Mouse (Mus musculus): Measurements from ENCODE around the gene Ywhab.
A peak's percentile ranks its signal among the peaks of the same experiment; 100 is the strongest.

Gene Ywhab

GRCm38 (mm10) chr2:163994654-163994976 is at the start of gene Ywhab:
Gene Ywhab (plus strand): TSS chr2:163994960.
- no peak for DNase-seq

- peak in 1 of 2 experiments; percentile 38 for DNase-seq
These were observed 48.5 kb upstream of the Ywhab start for GRCm38 (mm10) chr2:163946221-163946620.

GRCm38 (mm10) chr2:163947976-163948375 is 46.8 kb upstream of the Ywhab start:
- DNase-seq, result peak; percentile 80 to 84

GRCm38 (mm10) chr2:163951770-163952169 is 43.0 kb upstream of the Ywhab start:
- DNase-seq, result peak; percentile 82 to 88

- DNase-seq, result no peak
These were observed 41.0 kb upstream of the Ywhab start for GRCm38 (mm10) chr2:163953622-163954310.

GRCm38 (mm10) chr2:163964606-163965560 is 29.9 kb upstream of the Ywhab start:
- peak; percentile 90 to 94 for DNase-seq

GRCm38 (mm10) chr2:163965706-163966105 is 29.1 kb upstream of the Ywhab start:
- DNase-seq, result peak; percentile 50 to 65

GRCm38 (mm10) chr2:163968581-163968980 is 26.2 kb upstream of the Ywhab start:
- DNase-seq, result peak; percentile 81 to 88

GRCm38 (mm10) chr2:163970326-163970725 is 24.4 kb upstream of the Ywhab start:
- DNase-seq, result peak in 1 of 2 experiments; percentile 47

GRCm38 (mm10) chr2:163974056-163974455 is 20.7 kb upstream of the Ywhab start:
- no peak for DNase-seq

- no peak for DNase-seq
These were observed 18.3 kb upstream of the Ywhab start for GRCm38 (mm10) chr2:163976448-163976847.

- no peak for DNase-seq
These were observed 7.5 kb upstream of the Ywhab start for GRCm38 (mm10) chr2:163987233-163987632.

GRCm38 (mm10) chr2:163992871-163993270 is 1.9 kb upstream of the Ywhab start:
- no peak for DNase-seq

- peak; percentile 92 to 95 for DNase-seq
These were observed 460 bp downstream of the Ywhab start for GRCm38 (mm10) chr2:163994977-163995862.

- DNase-seq, result no peak
These were observed 1.5 kb downstream of the Ywhab start for GRCm38 (mm10) chr2:163996275-163996674.

- DNase-seq, result no peak
These were observed 2.1 kb downstream of the Ywhab start for GRCm38 (mm10) chr2:163996899-163997298.

GRCm38 (mm10) chr2:163998981-163999380 is 4.2 kb downstream of the Ywhab start:
- DNase-seq, result no peak

- no peak for DNase-seq
These were observed 7.9 kb downstream of the Ywhab start for GRCm38 (mm10) chr2:164002637-164003036.

GRCm38 (mm10) chr2:164004503-164004902 is 9.7 kb downstream of the Ywhab start:
- DNase-seq, result no peak

- no peak for DNase-seq
These were observed 12.2 kb downstream of the Ywhab start for GRCm38 (mm10) chr2:164006932-164007331.

GRCm38 (mm10) chr2:164007547-164007946 is 12.8 kb downstream of the Ywhab start:
- DNase-seq, result no peak

- DNase-seq, result no peak
These were observed 13.3 kb downstream of the Ywhab start for GRCm38 (mm10) chr2:164007987-164008545.
